Mouse (Mus musculus) megakaryocyte progenitor cell, adult 5-6 weeks (primary cell): ENCODE measurements at regions not wholly inside any gene's neighbourhood (a gene's known extent, or its start where the extent isn't known, plus 50 kb on each side); places are given as distances from the start of the nearest gene placed in this dataset.

Source experiments
- ATAC-seq: replicated peaks from 2 replicates; pipeline ENCODE4 v1.8.0; 2016; ENCODE audit warnings: mild to moderate bottlenecking, moderate TSS enrichment, inconsistent platforms; ENCODE audit not compliant: poor library complexity

- ATAC-seq: no peak
Observed at GRCm38 (mm10) chr9:41834487-41835404, 289.4 kb downstream of the Sorl1 start.

DNA sequence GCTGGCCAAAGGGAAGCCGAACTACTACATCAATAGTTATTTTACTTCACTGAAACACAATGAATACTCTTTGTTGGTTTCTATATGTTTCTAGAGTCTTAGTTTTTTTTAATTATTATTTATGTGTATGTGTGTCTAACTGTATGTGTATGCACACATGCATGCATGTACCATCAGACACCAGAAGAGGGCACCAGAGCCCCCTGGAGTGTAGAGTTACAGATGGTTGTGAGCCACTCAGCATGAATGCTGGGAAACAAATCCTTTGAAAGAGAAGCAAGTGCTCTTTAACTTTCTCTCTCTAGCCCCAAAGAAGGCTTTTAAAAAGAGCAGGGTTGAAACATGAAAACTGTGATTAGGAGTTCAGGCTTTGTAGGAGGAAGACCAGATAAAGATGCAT is 290.7 kb downstream of the Sorl1 start:
- no peak for ATAC-seq

GRCm38 (mm10) chr9:41827356-41827755 is 296.7 kb downstream of the Sorl1 start:
- no peak for ATAC-seq

- ATAC-seq: no peak
Observed at GRCm38 (mm10) chr9:41821401-41821800, 302.7 kb downstream of the Sorl1 start.

GRCm38 (mm10) chr9:41817740-41818461 is 306.2 kb downstream of the Sorl1 start:
- no peak for ATAC-seq

DNA sequence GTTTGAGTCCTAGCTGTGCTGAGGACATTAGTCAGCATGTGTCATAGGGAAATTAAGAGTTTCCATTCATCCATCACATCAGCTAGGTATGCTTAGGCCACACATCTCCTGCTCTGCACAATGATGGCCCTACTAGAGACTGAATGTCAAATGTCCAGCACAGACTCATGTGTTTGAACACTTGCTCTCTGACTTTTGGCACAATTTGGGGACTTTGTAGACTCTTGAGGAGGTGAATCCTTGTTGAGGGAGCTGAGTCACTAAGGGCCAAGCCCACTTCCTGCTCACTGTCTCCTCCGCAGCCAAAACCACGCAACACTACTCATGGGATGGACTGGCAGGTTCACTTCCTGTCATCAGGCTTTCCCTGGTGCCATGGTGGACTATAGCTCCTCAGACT is 308.2 kb downstream of the Sorl1 start:
- ATAC-seq: no peak

- ATAC-seq: no peak
Observed at GRCm38 (mm10) chr9:41809291-41809690, 314.8 kb downstream of the Sorl1 start.

- ATAC-seq: no peak
Observed at GRCm38 (mm10) chr9:41808791-41809190, 315.3 kb downstream of the Sorl1 start.

GRCm38 (mm10) chr9:41806289-41806621 is 317.8 kb downstream of the Sorl1 start:
- no peak for ATAC-seq

- no peak for ATAC-seq
Observed at GRCm38 (mm10) chr9:41805491-41806288, 318.4 kb downstream of the Sorl1 start.

GRCm38 (mm10) chr9:41804711-41805331 is 319.3 kb downstream of the Sorl1 start:
- ATAC-seq: no peak

DNA sequence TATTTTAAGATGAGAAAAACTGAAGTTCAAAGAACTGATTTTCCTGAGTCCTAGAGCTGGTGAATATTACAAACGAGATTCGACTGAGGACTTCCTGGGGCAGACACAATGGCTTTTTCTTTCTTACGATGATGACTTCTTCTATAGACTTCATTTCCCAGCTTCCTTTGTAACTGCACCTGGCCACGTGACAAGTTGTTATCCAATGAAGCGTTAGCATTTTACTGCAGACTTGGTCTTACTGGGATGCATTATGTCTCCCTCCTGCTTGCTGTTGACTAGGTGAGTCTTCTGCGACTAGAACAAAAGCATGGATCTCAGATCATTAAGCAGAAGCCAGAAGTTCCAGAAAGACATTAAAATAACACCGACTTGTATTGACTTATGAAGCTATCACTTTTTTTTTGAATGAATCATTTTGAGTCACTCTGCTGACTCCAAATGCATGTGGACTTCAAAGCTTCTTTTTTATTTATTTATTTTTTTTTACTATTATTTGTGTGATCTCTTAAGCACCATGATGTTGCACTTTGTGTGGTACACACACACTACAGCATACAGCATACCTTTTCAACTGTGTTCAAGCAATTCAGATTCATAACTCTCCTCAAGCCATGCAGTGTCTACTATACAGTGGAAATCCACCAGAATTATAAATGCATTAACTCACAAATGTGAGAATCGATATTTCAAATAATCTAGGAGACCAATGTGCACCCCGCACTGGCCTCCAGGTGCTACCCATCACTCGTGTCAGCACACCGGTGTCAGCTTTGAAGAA is 320.2 kb downstream of the Sorl1 start:
- ATAC-seq: no peak

DNA sequence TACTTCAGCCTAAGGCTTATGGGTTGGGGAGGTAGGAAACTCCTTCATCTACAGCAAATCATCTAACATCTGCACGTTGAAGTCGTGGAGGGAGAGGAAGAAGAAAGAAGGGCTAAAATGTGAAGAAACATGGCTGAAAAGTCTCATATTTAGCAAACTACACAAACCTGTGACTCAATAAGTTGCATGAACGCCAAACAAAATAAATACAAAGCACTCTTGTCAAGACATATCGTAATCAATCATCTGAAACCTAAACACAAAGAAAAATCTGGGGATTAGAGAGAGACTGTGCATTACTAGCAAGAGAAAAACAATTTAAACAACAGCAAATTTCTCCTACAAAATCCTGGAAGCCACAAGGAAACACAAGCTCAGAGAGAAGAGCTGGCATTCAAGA is 322.7 kb downstream of the Sorl1 start:
- ATAC-seq: no peak

DNA sequence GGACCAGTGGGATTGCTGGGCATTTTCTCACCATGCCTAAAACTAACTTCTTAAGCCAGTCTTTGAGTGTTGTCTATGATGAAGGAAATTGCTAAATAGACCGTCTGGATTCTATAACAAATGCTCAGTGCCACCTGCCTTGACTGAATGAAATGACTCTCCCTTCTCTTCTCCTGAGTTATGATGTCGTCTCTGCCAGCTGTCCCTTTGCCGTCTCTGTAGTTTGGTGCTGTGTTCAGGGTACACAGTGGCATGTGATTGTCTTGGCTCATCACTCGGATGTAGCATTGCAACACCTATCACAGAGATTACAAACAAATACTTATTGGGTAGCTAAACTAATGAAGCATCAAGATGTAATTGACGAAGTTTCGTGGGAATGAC is 331.3 kb downstream of the Sorl1 start:
- no peak for ATAC-seq

DNA sequence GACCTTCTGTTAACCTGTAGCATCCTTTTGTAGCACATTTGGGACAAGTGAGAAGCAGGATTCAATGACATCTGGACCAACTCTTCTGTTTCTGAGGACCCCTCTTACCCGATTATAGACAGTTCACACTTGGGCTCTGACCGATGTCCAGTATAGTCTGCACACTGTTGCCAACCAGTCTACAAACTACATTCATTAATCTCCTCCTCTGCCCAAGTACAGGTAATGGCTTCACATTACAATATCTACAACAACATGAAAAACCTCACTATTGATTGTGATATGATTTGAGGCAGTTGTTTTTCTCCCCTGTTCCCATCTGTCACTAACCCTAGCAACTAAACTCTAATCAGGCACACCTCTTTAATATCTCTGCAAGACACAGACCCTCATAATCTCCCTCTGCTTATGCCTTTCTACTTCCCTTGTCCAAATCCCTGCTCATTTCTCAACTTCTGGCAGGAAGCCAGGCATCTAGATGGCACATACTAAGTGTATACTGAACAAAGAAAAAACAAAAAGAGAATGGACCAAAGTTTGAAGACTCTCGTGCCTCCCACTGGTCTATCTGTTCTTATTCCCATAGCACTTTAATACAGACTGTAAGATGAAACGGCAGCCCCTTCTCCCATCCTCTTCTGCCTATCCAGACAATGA is 331.8 kb downstream of the Sorl1 start:
- no peak for ATAC-seq

- ATAC-seq: no peak
Observed at GRCm38 (mm10) chr9:41791501-41792172, 332.5 kb downstream of the Sorl1 start.

GRCm38 (mm10) chr9:41785131-41785530 is 339.0 kb downstream of the Sorl1 start:
- no peak for ATAC-seq

DNA sequence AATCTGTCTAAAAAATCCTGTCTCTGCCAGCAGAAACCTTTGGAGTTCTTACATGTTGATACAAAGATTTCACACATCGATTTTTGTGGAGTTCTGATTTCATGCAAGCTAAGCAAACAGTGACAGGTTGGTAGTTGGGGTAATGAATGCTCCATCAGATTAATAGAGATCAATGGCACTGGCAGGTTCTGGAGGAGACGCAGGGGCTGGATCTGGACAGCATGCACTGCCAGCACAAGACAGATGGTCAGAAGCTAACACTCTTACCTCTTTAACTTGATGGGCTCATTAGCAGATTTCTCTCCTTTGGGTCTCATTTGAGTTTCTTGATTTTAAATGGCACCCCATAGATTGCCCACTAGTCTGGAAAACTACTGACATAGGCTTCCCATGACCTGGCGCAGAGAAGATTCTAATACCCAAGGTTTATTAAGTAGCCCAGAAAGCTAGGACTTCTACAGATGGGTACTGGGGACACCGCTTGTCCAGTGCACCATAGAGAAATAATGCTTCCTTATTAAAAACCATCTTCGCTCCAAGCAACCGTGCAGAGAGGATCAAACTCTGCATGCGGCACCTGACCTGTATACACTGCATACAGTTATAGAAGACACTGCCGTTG is 351.7 kb downstream of the Sorl1 start:
- no peak for ATAC-seq

DNA sequence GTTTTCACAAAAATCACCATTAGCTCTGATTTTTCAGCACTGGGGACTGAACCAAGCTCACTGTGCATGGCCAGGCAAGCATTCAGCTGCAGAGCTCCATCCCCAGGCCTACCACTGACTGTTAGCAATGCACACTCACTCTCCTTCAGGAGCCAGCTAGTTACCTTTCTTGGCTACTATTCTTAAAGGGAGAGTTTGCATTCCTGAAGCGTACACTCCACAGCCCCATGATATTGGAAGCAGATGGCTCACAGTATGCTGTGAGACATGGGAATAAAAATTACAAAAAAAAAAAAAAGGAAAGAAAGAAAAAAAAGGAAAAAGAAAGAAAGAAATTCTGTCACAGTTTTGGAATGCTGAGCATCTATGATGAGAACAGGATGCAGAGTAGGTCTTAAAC is 352.8 kb downstream of the Sorl1 start:
- ATAC-seq: no peak
